Mouse (Mus musculus) heart, embryonic 15.5 days (tissue): ENCODE measurements around the gene Dnhd1. TPM values are rescaled to one million over a fixed set of nuclear protein-coding genes. Genes with fewer than 3 reads are reported as not detected.

Experiments used
- ATAC-seq: fragments of 200-750 bp; cut with Nextera tagmentation; replicated peaks from 2 replicates; pipeline ENCODE4 v1.8.0; 2017; ENCODE audit warnings: low read depth, moderate TSS enrichment; ENCODE audit not compliant: insufficient number of reproducible peaks, insufficient read depth, low FRiP score
- H3K27ac ChIP-seq: fragments of 300-500 bp; sonication (generic); 2 replicates; pipeline ENCODE4 v1.5.1; 2015; ENCODE audit warnings: mild to moderate bottlenecking, inconsistent platforms
- H3K27me3 ChIP-seq: fragments of 300-500 bp; sonication (generic); 2 replicates; pipeline ENCODE4 v1.6.1; 2015; ENCODE audit warnings: inconsistent platforms
- H3K36me3 ChIP-seq: fragments of 300-500 bp; sonication (generic); 2 replicates; pipeline ENCODE4 v1.6.1; 2015; ENCODE audit warnings: mild to moderate bottlenecking, inconsistent platforms
- H3K4me1 ChIP-seq: fragments of 300-500 bp; sonication (generic); replicated peaks from 2 replicates; pipeline ENCODE4 v1.6.1; 2015; ENCODE audit warnings: inconsistent platforms
- H3K4me2 ChIP-seq: fragments of 300-500 bp; sonication (generic); 2 replicates; pipeline ENCODE4 v1.6.1; 2015; ENCODE audit warnings: inconsistent platforms, mild to moderate bottlenecking, moderate library complexity
- H3K4me3 ChIP-seq: fragments of 300-500 bp; sonication (generic); 2 replicates; pipeline ENCODE4 v1.5.1; 2015; ENCODE audit warnings: mild to moderate bottlenecking, inconsistent platforms
- H3K9ac ChIP-seq: fragments of 300-500 bp; sonication (generic); 2 replicates; pipeline ENCODE4 v1.6.1; 2015; ENCODE audit warnings: mild to moderate bottlenecking, inconsistent platforms
- H3K9me3 ChIP-seq: fragments of 300-500 bp; sonication (generic); replicated peaks from 2 replicates; pipeline ENCODE4 v1.6.1; 2016; ENCODE audit warnings: inconsistent platforms
- WGBS: fragments of 180-500 bp; shearing (Covaris S2); methylation state at CpG from one replicate; pipeline ENCODE4 v1.1.7; 2015; ENCODE audit warnings: mixed read lengths; 5-methylcytosine and 5-hydroxymethylcytosine counted together
- polyA plus RNA-seq: library from polyadenylated mRNA; unstranded; fragments of >200 nt; fragmentation: Nextera tagmentation; extraction: Ambion mirVana; gene quantifications from 2 replicates; pipeline ENCODE4 v1.2.1, GENCODE M21; 2015

The Dnhd1 gene
- polyA plus RNA-seq, 1 experiment from 2014 or later: 0.72 TPM

DNA sequence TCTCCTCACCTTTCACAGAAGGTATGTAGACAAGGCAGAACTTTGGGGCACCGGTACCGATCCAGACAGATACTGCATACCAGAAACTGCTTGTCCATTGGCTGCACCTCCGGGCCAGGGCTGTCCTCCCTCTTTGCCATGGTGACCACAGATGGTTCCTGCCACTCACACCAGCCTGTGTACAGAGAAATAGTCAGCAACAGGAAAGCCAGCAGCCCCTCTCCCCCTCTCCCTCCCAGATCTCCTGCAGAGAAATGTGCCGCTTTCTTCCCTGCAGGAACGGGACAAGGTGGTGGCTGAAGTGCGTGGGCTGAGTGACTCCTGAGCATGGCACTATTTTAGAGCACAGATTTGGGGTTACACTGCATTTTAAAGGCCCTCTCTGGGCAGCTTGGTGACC, 25.2 kb upstream of the Dnhd1 start:
- Histone ChIP-seq H3K36me3 (peaks cover 27% of the 10 kb centered on the region), H3K9ac (no peak overlapping the region), H3K9me3 (no peaks in the 10 kb centered on the region), H3K4me3 (no peak overlapping the region), H3K4me1 (peaks cover 25% of the 10 kb centered on the region), H3K27me3 (no peaks in the 10 kb centered on the region), H3K4me2 (no peak overlapping the region), H3K27ac (no peak overlapping the region)
- ATAC-seq: no peak
- 58% methylated on average over 6 of the region's 6 CpGs for WGBS

DNA sequence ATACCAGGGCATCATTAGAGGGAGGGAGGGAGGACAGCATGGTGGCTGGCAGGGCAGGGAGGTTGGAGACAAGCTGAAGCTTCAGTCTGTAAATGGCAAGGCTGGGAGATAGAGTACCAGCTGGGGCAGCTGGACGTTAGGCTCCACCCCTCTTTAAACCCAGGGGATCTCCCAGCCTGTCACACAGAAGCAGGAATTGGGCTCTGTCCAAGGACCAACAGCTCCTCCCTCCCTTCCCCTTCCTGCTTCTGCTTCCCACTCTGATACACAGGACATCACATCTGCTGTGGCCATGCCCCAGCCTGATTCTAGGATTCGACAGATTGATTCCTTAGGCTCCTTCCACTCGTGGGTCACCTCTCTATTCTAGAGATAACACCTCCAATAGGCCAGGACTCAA, 22.0 kb upstream of the Dnhd1 start:
- peaks cover 17% of the 10 kb centered on the region; the same call in 1 of the 2 replicates for H3K36me3 ChIP-seq
- no peak overlapping the region for H3K4me3 ChIP-seq
- H3K4me2 ChIP-seq: peak overlapping the region; percentile 25
- no peaks in the 10 kb centered on the region for H3K27me3 ChIP-seq
- no peaks in the 10 kb centered on the region for H3K9me3 ChIP-seq
- H3K4me1 ChIP-seq: peaks cover 44% of the 10 kb centered on the region
- 2% methylated on average over 3 of the region's 3 CpGs for WGBS
- H3K27ac ChIP-seq: peak overlapping the region; percentile 64
- no peak overlapping the region for H3K9ac ChIP-seq
- ATAC-seq: peak; percentile 63

DNA sequence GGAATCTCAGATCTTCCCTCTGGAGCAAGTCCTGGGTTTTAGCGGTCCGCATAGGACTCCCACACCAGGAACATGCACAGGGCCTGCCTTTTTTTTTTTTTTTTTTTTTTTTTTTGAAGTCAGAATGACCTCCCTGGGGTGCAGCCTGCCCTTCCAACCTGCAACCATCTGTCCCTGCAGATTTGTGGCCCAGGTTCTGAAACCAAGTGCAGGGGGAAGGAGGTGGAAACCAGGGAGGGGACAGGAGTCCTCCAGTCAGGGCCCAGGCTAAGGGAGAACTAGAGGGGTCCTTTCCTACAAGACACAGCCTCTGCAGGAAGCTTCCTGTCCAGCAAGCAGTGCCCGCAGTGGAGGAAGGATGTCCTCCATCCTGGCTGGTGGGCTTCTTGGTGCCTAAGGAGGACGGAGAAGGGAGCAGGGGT, 18.1 kb upstream of the Dnhd1 start:
- Histone ChIP-seq H3K4me2 (peak overlapping the region; percentile 88), H3K36me3 (peaks cover 15% of the 10 kb centered on the region; the same call in 1 of the 2 replicates), H3K9me3 (no peaks in the 10 kb centered on the region), H3K4me1 (peaks cover 51% of the 10 kb centered on the region), H3K4me3 (peak overlapping the region; percentile 97), H3K27ac (peak overlapping the region; percentile 81), H3K27me3 (no peaks in the 10 kb centered on the region), H3K9ac (peak overlapping the region; percentile 95)
- 11% methylated on average over 4 of the region's 4 CpGs for WGBS
- ATAC-seq: no peak

DNA sequence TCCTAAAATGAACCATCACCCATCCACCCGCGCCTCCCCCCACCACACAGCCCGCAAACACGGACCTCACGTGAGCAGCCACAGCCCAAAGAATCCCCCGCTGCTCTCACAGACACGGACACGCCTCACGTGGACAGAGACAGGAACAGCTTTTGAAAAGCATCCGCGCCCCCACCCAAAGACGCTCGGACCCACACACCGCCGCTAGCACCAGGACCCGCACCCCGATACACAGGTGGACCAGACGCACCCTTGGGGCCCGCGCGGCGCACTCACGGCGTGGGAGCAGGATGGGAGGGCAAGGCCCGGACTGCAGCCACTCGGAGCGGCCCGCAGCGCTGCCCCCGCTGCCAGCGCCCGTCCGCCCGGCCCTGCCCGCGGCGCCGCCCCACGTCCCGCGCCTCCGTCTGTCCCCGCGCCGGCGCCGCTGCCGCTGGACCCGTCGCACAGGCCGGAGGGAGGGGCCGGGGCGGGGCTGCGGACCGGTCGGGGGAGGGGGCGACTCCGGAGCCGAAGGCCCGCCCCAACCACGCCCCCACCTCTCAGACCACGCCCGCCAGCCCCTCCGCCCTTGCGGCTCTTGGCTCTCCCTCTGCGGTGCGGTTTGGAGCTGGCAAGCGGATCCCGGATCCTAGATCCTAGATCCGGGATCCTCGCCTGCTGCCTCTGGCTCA, 17.4 kb upstream of the Dnhd1 start, which contains the start of gene Trim3:
TSS of gene Trim3 (minus strand) at position 445 of the 674 bp plus-strand sequence.
- ATAC-seq: peak; percentile 91
- peaks cover 49% of the 10 kb centered on the region for H3K4me1 ChIP-seq
- peak within 1 kb of the TSS; percentile 81 for H3K27ac ChIP-seq
- peak within 1 kb of the TSS; percentile 97 for H3K4me3 ChIP-seq
- peak within 1 kb of the TSS; percentile 95 for H3K9ac ChIP-seq
- H3K4me2 ChIP-seq: peak within 1 kb of the TSS; percentile 88
- H3K36me3 ChIP-seq: peaks cover 20% of the 10 kb centered on the region; the same call in 1 of the 2 replicates
- WGBS: under 1% methylated on average over 59 of the region's 71 CpGs
- H3K9me3 ChIP-seq: no peaks in the 10 kb centered on the region
- no peaks in the 10 kb centered on the region for H3K27me3 ChIP-seq

- WGBS: 4% methylated on average over 10 of the region's 10 CpGs
- Histone ChIP-seq H3K9me3 (no peaks in the 10 kb centered on the region), H3K27me3 (no peaks in the 10 kb centered on the region), H3K4me1 (peaks cover 48% of the 10 kb centered on the region), H3K9ac (peak overlapping the region; percentile 95), H3K4me2 (peak overlapping the region; percentile 88), H3K4me3 (peak overlapping the region; percentile 97), H3K27ac (peak overlapping the region; percentile 66), H3K36me3 (peaks cover 20% of the 10 kb centered on the region; the same call in 1 of the 2 replicates)
- no peak; the same call in 1 of the 2 replicates for ATAC-seq
Observed at GRCm38 (mm10) chr7:105633801-105634135, 16.9 kb upstream of the Dnhd1 start.

DNA sequence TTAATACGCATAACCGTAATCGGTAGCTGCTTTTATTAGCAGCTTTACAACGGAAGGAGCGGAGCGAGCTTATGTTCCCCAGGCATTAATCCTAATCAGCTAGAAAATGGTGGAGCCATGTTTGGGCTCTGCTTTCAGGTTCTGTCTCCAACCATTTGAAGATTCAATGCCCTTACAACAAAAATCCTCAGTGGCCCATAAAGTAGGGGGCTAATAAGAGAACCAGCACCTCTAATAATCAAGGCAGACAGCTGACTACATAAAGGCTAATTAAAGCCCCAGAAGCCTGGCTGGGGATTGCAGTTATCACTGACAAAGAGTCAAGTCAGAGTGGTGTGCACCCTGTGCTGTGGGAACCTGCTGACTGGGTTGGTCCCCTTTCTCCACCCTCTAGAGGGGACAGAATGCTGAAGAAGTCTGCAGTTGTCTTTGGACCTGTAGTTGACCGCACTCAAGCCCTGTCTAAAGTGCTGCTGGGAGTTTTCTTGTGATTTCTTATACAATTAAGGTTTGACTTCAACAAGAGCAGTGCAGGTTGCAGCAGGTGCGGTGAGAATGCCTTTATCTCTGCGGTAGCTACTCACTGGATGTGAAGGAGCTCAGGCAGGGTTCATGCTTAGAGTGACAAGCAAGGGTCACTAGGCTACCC, 16.2 kb upstream of the Dnhd1 start:
- H3K4me3 ChIP-seq: peak overlapping the region; percentile 97
- H3K9me3 ChIP-seq: no peaks in the 10 kb centered on the region
- peaks cover 48% of the 10 kb centered on the region for H3K4me1 ChIP-seq
- peak overlapping the region; percentile 88 for H3K4me2 ChIP-seq
- H3K27ac ChIP-seq: no peak overlapping the region
- no peak overlapping the region for H3K9ac ChIP-seq
- ATAC-seq: no peak
- 49% methylated on average over 9 of the region's 9 CpGs for WGBS
- peaks cover 20% of the 10 kb centered on the region; the same call in 1 of the 2 replicates for H3K36me3 ChIP-seq
- H3K27me3 ChIP-seq: no peaks in the 10 kb centered on the region

DNA sequence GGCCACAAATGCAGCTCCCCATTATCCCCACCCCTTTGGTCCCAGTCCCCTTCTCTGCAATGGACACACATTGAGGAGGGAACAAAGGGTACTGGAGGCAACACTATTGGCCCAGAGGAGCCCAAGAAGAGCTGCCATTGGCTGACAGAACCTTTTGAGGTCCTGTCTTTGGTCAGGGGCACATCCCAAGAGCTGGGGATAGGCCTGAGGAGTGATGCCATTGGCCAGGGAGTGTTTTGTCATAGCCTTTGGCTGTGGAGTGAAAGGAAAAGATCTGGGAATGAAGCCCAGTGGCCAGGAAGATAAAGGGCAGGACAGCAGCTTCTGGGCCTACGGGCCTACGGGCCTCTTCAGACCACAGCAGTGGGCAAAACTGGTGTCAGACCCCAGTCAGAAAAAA, 14.9 kb upstream of the Dnhd1 start:
- Histone ChIP-seq H3K36me3 (peaks cover 20% of the 10 kb centered on the region; the same call in 1 of the 2 replicates), H3K4me2 (no peak overlapping the region), H3K27me3 (no peaks in the 10 kb centered on the region), H3K9ac (no peak overlapping the region), H3K4me1 (peaks cover 40% of the 10 kb centered on the region), H3K9me3 (no peaks in the 10 kb centered on the region), H3K4me3 (no peak overlapping the region), H3K27ac (no peak overlapping the region)
- ATAC-seq: no peak
- 83% methylated on average over 2 of the region's 2 CpGs for WGBS

- H3K4me1 ChIP-seq: peaks cover 38% of the 10 kb centered on the region
- H3K4me2 ChIP-seq: peak overlapping the region; percentile 88
- H3K4me3 ChIP-seq: peak overlapping the region; percentile 71; the same call in 1 of the 2 replicates
- peaks cover 26% of the 10 kb centered on the region for H3K36me3 ChIP-seq
- H3K9me3 ChIP-seq: no peaks in the 10 kb centered on the region
- WGBS: 82% methylated on average over 6 of the region's 6 CpGs
- no peak overlapping the region for H3K9ac ChIP-seq
- no peak for ATAC-seq
- H3K27ac ChIP-seq: no peak overlapping the region
- H3K27me3 ChIP-seq: no peaks in the 10 kb centered on the region
Observed at GRCm38 (mm10) chr7:105638776-105639175, 11.9 kb upstream of the Dnhd1 start.

- H3K36me3 ChIP-seq: peaks cover 30% of the 10 kb centered on the region
- H3K27me3 ChIP-seq: no peaks in the 10 kb centered on the region
- no peak overlapping the region for H3K27ac ChIP-seq
- peak overlapping the region; percentile 87; the same call in 1 of the 2 replicates for H3K9ac ChIP-seq
- 56% methylated on average over 9 of the region's 9 CpGs for WGBS
- H3K9me3 ChIP-seq: no peaks in the 10 kb centered on the region
- H3K4me1 ChIP-seq: peaks cover 33% of the 10 kb centered on the region
- H3K4me3 ChIP-seq: peak overlapping the region; percentile 71
- ATAC-seq: no peak
- peak overlapping the region; percentile 88 for H3K4me2 ChIP-seq
Observed at GRCm38 (mm10) chr7:105639304-105639703, 11.3 kb upstream of the Dnhd1 start.

- Histone ChIP-seq H3K4me1 (peaks cover 30% of the 10 kb centered on the region), H3K9ac (peak within 1 kb of the TSS; percentile 87), H3K27me3 (no peaks in the 10 kb centered on the region), H3K4me2 (peak within 1 kb of the TSS; percentile 88), H3K9me3 (no peaks in the 10 kb centered on the region), H3K36me3 (peaks cover 30% of the 10 kb centered on the region), H3K4me3 (peak within 1 kb of the TSS; percentile 71), H3K27ac (peak within 1 kb of the TSS; percentile 91)
- ATAC-seq: peak; percentile 4; the same call in 1 of the 2 replicates
- WGBS: 3% methylated on average over 2 of the region's 2 CpGs
Observed at GRCm38 (mm10) chr7:105639756-105640155, 10.9 kb upstream of the Dnhd1 start, which contains the start of gene Timm10b. TSS of gene Timm10b (plus strand) at chr7:105640056.

DNA sequence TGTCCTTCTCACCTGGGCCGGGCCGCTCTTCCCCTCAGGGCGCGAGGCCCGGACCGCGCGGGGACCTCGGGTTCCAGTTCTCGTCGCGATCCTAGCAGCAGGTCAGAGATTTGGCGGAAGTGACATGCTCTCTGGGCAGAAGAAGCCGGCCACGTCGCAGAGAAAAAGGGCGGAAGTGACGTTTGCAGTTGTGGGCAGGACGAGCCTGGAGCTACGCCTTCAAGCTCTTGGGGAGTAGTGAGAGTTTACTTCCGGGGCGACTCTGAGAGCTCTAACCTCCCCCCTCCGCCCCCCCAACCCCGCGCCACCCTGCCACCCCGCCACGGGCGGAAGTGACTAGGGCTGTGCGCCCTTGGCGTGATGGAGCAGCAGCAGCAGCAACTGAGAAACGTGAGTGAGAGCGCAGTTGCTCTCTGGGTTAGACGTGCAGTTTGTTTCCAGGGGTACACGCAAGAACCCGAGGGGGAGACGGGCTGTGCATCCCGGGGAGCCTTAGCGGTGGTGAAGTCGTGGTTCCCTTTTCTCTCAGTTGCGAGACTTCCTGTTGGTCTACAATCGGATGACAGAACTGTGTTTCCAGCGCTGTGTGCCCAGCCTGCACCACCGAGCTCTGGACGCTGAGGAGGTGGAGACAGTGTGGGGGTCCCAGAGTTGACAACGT, 10.3 kb upstream of the Dnhd1 start, which contains the start of the genes Arfip2 and Gm45799:
TSS of gene Arfip2 (minus strand) at position 184 of the 661 bp plus-strand sequence.
TSS of gene Gm45799 (plus strand) at position 320 of the 661 bp plus-strand sequence.
- Histone ChIP-seq H3K27me3 (no peaks in the 10 kb centered on the region), H3K9me3 (no peaks in the 10 kb centered on the region), H3K9ac (peak within 1 kb of the TSS; percentile 87), H3K27ac (peak within 1 kb of the TSS; percentile 91), H3K4me3 (peak within 1 kb of the TSS; percentile 71), H3K4me1 (peaks cover 30% of the 10 kb centered on the region), H3K4me2 (peak within 1 kb of the TSS; percentile 88), H3K36me3 (peaks cover 30% of the 10 kb centered on the region)
- ATAC-seq: peak; percentile 96
- WGBS: 0% methylated on average over 45 of the region's 45 CpGs
